Mouse (Mus musculus) megakaryocyte-erythroid progenitor cell, adult 5 weeks (primary cell): Measurements from ENCODE around the gene Ccdc62. TPM values are rescaled to one million over a fixed set of nuclear protein-coding genes. Genes with fewer than 3 reads are reported as not detected.

ENCODE experiments used
- polyA plus RNA-seq: library from polyadenylated mRNA; stranded (reverse); fragments of >175 nt; gene quantifications from 2 replicates; pipeline ENCODE4 v1.2.3, GENCODE M21; 2012

The Ccdc62 gene
- 3.7 and 4.1 TPM in 2 replicates for polyA plus RNA-seq

GRCm38 (mm10) chr5:123930508-123930989 lies at the start of gene Ccdc62:
TSS of gene Ccdc62 (plus strand) at chr5:123930679.

GRCm38 (mm10) chr5:123906976-123907630 lies 23.4 kb upstream of the Ccdc62 start, which contains the start of gene Denr:
TSS of gene Denr (plus strand) at chr5:123907175.

GRCm38 (mm10) chr5:123927118-123927517 lies 3.4 kb upstream of the Ccdc62 start, which contains the start of gene Gm43518:
TSS of gene Gm43518 (plus strand) at chr5:123927418.

GRCm38 (mm10) chr5:123973299-123974178 lies 43.1 kb downstream of the Ccdc62 start, which contains the start of gene Hip1r:
TSS of gene Hip1r (plus strand) at chr5:123973628.

Other genes with a start within 250 kb of the Ccdc62 start
- 16.0 and 17.9 TPM in 2 replicates for gene Clip1, start 246.1 kb upstream of the Ccdc62 start, polyA plus RNA-seq
- gene Zcchc8, start 209.6 kb upstream of the Ccdc62 start, polyA plus RNA-seq, result 68.4 and 81.5 TPM in 2 replicates
- gene Rsrc2, start 181.3 kb upstream of the Ccdc62 start, polyA plus RNA-seq, result 14.3 and 28.4 TPM in 2 replicates
- 1.4 and 2.4 TPM in 2 replicates for gene Kntc1, start 181.0 kb upstream of the Ccdc62 start, polyA plus RNA-seq
- gene Hcar2, start 65.2 kb upstream of the Ccdc62 start, polyA plus RNA-seq, result 2.3 and 2.9 TPM in 2 replicates
- not detected in 2 replicates for gene Hcar1, start 50.7 kb upstream of the Ccdc62 start, polyA plus RNA-seq
- gene Denr, start 23.5 kb upstream of the Ccdc62 start, polyA plus RNA-seq, result 107 and 121 TPM in 2 replicates
- not detected in 2 replicates for gene Gm43518, start 3.3 kb upstream of the Ccdc62 start, polyA plus RNA-seq
- gene Hip1r, start 42.9 kb downstream of the Ccdc62 start, polyA plus RNA-seq, result 46.9 and 73.3 TPM in 2 replicates
- gene Vps37b, start 101.6 kb downstream of the Ccdc62 start, polyA plus RNA-seq, result 318 and 356 TPM in 2 replicates
- 3.7 and 4.2 TPM in 2 replicates for gene Abcb9, start 165.1 kb downstream of the Ccdc62 start, polyA plus RNA-seq
- gene Ogfod2, start 181.6 kb downstream of the Ccdc62 start, polyA plus RNA-seq, result 68.0 and 69.8 TPM in 2 replicates
- gene Arl6ip4, start 185.4 kb downstream of the Ccdc62 start, polyA plus RNA-seq, result 98.5 and 111 TPM in 2 replicates